Mouse (Mus musculus) spleen, adult 12 weeks (tissue): ENCODE data around the gene Sema7a.

Experiments
- DNase-seq: peaks from one replicate; pipeline ENCODE4 v3.0.0; 2022; ENCODE audit warnings: low spot score

Sema7a gene

DNA sequence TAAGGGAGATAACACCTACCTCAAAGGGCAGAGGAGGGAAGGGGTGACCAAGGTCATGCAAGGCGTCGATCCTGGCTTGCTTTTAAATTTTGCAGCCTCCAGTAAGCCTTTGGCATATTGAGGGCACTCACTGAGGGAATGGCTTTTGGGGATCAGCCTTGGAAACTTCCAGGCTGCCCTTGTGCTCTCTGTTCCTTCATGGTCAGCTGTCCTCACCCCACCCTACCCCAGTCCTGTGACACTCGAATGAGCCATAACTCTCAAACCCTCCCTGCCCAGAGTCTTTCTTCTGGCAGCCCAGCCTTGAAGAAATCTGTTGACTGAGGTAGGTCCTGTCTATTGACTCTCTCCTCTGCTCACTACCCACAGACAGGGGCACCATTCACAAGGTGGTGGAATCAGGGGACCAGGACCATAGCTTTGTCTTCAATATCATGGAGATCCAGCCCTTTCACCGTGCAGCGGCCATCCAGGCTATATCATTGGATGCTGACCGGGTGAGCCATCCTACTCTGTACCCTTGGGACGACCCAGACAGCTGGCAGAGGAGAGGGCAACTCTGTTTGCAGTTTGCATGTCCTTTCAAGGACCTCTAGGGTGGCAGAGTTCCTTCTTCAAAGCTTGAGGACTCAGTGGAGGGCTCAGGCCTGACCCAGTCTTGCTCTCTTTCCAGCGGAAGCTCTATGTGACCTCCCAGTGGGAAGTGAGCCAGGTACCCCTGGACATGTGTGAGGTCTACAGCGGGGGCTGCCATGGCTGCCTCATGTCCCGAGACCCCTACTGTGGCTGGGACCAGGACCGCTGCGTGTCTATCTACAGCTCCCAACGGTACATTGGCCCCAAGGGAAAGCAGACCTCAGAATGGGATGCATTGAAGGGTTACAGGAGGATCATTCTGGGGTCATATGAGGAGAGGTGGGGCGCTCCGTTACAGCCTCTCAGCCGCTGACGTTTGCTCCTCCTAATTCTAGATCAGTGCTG is 20.3 kb downstream of the Sema7a start:
- no peak for DNase-seq

DNA sequence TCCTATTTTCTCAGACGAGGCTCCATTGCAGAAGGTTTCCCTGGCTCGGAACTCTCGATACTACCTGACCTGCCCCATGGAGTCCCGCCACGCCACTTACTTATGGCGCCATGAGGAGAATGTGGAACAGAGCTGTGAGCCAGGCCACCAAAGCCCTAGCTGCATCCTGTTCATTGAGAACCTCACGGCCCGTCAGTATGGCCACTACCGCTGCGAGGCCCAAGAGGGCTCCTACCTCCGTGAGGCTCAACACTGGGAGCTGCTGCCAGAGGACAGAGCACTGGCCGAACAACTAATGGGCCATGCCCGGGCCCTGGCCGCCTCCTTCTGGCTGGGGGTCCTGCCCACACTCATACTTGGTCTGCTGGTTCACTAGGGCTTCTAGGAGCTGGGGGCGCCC is 21.3 kb downstream of the Sema7a start:
- no peak for DNase-seq

DNA sequence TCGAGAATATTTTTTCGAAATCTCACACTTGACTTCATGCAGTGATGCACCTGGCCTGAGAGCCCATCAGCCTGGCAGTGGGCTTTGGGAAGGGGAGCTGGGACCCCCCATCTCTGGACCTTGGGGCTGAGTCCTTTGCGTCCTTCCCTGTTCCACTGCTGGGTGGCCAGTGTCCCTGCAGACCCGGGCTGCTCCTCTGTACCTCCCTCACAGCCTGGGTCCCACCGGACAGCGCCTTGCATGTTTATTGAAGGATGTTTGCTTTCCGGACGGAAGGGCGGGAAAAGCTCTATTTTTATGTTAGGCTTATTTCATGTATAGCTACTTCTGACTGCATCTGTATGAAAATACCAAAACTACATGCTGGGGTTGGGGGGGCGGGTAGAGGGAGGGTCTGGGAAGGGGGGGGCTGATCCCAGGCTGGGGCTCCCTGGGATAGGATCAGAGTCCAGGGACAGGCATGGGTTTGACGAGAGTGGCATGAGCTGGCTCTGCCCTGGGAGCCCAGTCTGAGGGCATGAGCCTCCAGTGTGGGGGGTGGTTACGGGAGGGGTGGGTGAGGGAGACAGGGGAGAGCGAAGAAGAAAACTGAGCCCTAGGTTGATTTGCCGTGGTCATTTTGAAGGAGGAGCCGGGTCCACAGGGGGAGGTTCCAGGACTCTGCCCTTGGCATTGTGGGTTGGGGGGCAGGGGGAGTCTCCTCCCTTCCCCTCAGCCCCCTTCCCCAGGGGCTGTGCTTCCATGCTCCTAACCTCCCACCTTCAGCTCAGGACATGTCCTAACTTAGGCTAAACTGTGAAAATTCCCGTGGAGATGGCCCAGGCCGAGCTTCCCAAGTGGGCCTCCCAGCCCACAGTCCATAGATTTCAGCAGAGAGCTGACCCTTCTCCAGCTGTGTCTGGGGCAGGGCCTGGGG is 22.2 kb downstream of the Sema7a start:
- no peak for DNase-seq

DNA sequence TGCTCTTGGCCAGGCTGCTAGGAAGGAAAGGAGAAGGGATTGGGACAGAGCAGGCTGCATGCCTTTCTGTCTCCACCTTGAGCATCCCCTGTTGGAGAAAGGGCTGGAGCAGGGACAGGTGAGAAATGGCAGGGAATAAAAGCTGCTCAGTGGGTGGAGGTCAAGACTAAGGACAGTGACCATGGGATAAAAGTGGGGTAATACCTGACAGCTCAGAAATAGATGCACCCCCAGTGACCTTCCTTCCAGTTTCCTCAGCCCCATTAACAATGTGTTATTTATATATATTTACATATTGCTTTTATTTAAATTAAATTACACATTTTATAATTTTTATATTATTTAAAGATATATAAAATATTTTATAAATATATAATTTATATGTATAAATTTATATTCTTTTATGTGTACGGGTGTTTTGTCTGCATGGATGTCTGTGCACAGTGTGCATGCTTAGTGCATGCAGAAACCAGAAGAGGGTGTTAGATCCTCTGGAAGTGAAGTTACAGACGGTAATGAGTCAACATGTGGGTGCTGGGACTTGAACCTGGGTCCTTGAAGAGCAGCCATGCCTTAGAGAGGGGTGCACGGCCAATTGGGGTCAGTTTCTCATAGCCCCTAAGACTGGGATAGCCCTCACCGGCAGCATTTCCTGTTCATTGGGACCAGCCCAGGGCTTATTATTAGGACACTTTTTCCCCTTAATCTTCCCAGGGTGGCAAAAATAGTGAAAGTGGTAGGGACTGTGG is 23.5 kb downstream of the Sema7a start:
- DNase-seq, result no peak

- no peak for DNase-seq
Observed at GRCm38 (mm10) chr9:57963998-57964395, 24.1 kb downstream of the Sema7a start.

DNA sequence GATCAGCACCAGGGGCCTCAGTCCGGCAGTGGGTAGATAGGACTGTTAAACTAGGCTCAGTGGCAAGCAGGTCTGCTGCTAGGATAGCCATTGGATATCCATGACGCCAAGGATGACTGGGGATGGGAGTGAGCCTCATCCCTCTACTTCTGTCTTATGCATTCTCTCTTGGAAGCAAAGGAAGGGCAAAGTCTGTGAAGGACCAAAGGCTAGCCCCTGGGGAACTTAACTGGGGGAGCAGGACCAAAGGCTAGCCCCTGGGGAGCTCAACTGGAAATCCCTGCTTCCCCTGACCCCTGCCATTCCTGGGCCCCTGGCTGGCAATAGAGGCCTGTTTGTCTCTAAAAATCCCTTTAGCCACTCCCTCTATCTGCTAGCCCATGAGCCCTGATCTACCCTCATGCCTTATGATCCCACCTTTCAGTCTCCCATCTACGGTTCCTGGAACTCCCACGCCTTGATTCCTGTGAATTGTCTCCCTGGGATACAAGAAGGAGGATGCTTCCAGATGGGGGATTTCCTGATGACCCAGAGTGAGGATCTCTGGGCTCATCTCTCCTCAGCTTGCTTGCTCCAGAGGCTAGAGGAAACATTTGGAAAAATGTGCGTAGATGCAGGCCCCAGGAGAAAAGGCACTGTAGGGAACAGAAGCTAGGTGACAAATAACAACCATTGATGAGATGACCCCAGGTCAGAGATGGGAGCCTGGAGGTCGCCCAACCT is 24.8 kb downstream of the Sema7a start:
- no peak for DNase-seq

- no peak for DNase-seq
Observed at GRCm38 (mm10) chr9:57965281-57966185, 25.6 kb downstream of the Sema7a start.

DNA sequence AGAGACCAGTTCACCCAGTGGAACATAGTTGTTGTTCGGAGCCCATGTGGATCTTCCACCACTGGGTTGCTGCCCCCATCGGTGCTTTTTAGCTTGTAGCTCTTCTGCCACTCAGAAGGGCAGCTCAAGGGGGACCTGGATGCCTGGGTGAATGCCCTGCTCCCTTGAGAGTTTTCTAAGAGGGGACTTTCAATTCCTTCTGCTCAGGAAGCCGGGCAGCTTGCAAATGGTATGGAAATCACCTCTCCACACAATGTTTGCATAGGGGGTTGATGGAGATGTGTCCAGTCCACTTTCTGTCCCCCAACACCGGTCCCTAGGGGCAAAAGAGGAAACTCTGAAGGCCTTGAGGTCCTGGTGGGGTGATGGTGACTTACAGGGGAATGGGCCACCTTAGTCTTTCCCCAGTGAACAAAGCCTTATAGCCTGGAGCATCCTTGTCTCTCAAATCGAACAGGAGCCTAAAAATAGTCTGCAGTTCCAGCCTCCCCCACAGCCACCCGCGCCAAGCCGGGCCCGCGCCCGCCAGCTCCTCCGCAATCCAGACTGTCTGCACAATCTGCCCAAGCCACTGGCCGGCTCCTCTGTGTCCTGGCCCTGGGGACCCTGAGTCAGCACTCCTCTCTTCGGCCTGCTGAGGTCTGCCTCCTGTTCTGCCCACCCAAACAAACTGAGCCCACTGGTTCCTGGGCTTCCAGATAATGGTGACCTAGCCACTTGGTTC is 27.5 kb downstream of the Sema7a start:
- DNase-seq, result no peak

- no peak for DNase-seq
Observed at GRCm38 (mm10) chr9:57968166-57968771, 28.4 kb downstream of the Sema7a start.

DNA sequence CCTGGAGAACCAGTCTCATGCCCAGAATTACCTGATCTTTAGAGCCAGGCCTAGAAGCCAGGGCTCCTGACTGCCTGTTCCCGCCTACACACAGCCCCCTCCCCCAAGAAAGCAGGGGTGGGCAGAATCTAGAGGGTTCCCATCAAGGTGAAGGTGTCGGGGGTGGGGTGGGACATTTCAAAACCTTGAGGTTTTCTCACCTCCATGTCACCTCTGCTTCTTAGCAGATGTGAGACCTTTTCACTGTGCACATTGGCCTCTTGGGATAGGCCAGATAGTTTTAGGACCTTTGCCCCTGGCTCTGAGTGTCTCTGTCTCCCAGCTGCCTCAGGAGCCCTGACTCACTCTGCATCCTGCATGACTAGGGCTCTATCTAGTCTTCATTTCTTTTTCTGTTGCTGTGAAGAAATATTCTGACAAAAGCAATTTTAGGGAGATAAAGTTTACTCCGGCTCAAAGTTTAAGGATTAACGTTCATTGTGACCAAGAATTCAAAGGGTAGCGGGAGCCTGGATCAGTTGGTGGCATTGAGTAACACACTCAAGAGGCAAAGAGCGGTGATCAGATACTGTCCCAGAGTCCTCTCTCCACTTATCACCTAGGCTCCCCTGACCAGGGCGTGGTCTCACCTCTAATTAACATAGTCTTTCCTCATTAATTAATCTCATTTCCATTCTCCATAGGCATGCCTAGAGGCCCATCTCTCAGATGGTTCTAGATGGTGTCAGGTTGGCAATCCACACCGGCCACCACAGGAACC is 29.1 kb downstream of the Sema7a start:
- no peak for DNase-seq

GRCm38 (mm10) chr9:57969736-57970495 is 30.0 kb downstream of the Sema7a start:
- no peak for DNase-seq

- DNase-seq, result no peak
Observed at GRCm38 (mm10) chr9:57971413-57971812, 31.5 kb downstream of the Sema7a start.

GRCm38 (mm10) chr9:57972141-57972591 is 32.3 kb downstream of the Sema7a start:
- DNase-seq, result no peak

DNA sequence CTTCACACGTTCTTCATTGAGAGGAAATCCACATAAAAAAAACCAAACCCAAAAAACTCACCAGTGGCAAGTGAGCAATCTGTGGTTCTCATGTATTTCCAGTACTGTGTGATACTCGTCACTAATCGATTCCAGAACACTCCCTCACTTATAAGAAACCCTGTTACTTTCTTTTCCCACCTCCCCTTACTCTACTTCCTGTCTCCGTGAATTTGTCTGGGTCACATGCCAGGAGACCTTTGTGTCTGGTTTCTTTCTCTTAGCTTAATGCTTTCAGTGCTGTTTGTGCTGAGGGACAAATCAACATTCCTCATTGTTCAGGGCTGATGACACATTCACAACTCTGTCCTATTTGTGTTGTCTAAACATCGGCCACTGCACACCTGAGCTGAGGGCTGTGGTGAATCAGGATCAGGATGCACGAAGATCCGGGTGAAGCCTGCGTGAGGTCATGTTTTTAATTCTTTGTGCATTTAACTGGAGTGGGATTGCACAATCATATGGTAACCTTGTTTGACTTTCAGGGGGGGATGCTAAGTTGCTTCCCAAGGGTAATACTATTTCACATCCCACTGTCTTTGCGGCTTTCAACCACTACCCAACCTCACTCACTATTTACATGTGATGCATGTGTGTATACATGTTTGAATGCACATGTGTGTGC is 33.0 kb downstream of the Sema7a start:
- no peak for DNase-seq

GRCm38 (mm10) chr9:57973440-57974066 is 33.6 kb downstream of the Sema7a start:
- no peak for DNase-seq

- DNase-seq, result no peak
Observed at GRCm38 (mm10) chr9:57974221-57974620, 34.3 kb downstream of the Sema7a start.
